Mouse (Mus musculus) thymus, postnatal 36 days (tissue): Measurements from ENCODE around the gene D10Jhu81e.

Source experiments
- DNase-seq, 2 experiments: peaks; one replicate each; pipeline ENCODE4 v3.0.0; 2022; ENCODE audit warnings: mixed read lengths in 2 of 2

The D10Jhu81e gene

GRCm38 (mm10) chr10:78162646-78163045 lies 6.9 kb downstream of the D10Jhu81e start:
- DNase-seq = no peak

GRCm38 (mm10) chr10:78161096-78161495 lies 8.5 kb downstream of the D10Jhu81e start:
- no peak for DNase-seq

GRCm38 (mm10) chr10:78160369-78161095 lies 9.1 kb downstream of the D10Jhu81e start:
- DNase-seq = peak; percentile 74 to 78

DNA sequence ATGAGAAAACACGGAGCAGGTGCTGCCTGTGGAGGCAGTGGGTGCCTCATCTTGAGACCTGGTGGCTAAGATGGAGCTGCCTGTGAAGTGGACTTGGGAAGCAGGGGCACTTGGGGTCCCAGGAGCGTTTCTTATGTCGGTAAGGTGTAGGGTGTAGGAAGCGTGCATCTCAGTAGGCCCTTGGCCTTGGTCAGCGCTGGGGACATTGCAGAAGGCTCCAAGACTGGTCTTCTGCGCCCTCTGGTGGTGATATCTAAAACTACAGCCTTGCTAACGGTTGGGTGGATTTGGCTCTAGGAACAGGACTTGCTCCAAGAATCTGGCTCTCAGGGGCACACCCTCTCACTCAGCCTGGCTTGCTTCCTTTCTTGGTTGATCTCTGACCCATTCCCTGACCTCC lies 9.7 kb downstream of the D10Jhu81e start:
- DNase-seq = peak; percentile 76 to 80

DNA sequence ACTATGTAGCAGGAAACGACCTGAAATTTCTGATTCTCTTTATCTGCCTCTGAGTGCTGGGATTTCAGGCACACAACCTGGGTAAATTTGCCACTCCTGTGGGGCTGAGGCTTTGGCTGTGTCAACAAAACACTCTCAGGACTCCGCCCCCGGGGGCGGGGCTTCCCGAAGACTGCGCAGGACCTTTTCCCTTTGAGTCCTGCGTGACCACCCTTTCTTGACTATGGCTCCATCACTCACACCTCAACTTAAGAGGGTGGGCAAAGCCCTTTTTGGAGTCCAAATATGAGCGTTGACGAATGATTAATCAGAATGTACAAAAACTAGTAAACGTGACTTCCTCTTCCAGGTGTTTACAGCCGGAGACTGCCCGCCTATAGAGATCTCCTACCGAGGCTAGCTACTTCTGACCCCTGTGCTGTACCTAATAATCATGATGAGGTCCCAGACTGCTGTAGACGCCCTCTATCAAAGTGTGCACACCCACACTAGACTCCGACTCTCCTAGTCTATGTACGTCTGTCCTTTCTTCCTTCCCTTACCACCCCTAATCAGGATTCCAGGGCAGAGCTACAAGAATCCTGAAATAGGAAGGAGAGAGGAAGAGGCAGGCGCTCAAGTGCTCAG lies 10.2 kb downstream of the D10Jhu81e start:
- peak; percentile 76 to 77 for DNase-seq

DNA sequence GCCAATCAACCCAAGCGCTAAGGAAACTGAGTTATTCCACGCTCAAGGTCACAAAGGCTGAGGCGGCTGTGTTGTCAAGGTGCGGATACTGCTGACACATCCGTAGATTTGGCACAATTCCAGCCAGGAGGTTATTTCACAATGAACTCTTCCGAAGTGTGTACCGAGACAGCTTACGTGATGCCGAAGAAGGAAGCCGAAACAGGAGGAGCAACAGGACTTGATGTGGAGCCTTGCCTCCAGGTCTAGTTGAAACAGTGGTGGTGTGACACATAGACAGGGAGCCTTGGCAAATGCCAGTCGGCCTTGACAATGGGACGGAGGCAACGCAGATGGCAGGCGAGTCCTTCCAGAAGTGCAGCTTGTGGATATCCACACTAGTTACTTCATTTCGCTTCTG lies 11.5 kb downstream of the D10Jhu81e start:
- no peak for DNase-seq

DNA sequence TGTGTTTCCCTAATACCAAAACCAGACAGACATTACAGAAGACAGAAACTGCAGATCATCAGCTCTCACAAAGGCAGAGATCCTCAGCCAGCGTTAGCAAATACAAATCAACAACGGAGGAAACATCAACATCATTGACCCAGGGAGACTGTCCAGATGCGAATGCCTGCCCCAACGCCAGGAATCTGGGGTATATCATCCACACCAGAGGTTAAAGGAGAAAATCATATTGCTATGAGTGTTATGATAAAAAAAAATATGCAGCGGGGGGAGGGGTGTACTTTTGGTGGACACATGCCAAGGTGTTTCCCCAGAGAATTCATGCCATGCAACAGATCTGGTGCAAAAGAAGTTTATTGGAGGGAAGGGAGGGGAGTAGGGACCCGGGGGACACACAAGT lies 12.7 kb downstream of the D10Jhu81e start:
- no peak for DNase-seq

- no peak for DNase-seq
Measured at GRCm38 (mm10) chr10:78148834-78149766, 20.5 kb downstream of the D10Jhu81e start.

DNA sequence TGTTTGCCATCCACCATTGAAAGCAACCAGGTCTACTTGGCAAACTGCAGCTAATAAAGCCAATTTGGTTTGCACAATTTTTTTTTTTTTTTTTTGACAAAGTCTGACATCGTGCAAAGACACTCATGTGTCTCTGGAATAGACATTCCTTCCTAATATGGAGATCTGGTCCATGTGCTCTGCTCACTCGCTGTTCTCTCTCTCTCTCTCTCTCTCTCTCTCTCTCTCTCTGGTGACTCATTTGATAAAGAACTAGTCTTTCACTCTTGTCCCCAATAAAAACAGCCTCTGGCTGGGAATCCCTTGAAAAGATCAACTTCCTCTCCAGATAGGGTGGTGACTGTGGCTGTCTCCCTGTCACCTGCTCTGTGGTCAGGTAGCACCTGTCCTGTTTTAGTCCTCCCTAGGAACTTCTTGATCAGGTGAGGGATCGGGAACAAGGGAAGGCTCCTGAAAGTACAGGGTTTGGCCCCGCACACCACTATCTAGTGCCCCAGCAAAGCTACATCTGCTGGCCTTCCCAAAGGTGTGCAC lies 21.6 kb downstream of the D10Jhu81e start:
- DNase-seq = no peak

DNA sequence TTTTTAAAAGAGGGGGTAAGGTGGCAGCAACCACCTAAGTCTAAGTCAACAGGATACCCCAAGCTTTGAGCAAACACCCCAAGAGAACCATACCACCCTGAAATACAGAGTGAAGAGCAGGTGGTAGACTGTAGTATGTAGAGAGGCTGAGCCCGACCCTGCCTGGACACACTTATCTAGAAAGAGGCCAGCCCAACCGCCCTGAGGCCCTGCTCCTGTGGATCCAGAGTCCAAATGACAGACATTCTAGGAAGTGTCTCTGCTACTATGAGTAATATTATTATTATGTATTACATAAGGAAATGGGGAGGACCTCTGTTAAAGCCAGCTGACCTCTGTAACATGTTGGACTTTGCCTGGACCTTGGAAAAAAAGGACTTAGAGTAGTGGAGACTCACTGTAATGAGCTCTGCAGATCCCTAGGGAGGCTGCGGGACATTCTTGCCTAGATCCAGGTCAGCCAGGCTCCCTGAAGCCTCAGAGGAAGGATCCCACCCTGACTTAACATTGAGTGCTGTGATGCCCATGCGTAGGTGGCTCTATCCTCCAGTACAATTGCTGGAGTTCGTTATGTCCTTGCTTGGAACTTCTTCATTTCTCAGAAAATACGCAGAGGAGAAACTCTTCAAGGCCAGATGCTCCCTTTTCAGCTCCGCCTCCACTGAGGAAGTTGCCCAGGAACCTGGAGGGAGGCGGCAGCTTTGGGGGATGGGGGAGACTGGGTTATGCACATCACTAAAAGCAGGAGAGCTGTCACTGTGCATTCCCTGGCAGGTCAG lies 25.7 kb downstream of the D10Jhu81e start:
- no peak for DNase-seq

DNA sequence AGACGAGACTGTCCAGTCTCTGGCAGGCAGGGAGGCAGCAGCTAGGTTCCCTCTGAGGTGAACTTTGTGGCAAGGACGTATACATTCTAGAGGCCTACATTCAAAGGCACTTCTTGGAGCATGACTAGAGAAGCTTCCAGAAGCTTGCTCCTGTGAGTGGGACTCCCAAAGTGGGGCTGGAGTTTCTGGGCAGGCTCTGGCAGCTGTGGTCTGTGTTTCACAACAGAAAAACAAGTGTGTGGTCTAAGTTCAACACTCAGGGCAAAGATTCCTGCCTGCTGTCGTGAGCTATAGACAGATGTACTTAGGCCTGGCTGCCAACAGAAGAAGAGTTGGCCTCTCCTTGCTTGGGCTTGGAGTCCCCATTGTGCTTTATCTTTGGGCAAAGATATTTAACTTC lies 28.7 kb downstream of the D10Jhu81e start:
- DNase-seq = no peak

DNA sequence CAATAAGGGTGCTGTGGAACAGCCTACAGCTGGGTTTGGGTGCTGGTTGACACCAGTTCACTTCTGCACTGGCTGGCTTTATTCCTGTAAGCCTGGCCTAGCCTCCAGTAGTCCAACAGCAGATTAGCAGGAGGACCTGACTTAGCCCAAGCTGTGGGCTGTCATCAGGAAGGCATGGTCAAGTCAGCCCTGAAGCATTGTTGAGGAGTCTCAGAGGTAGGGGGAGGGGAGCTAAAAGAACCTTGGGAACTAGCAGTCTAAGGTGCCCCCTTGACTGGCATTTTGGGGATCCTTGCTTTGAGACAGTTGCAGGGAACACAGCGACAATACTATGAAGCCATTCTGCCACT lies 29.4 kb downstream of the D10Jhu81e start:
- no peak for DNase-seq

DNA sequence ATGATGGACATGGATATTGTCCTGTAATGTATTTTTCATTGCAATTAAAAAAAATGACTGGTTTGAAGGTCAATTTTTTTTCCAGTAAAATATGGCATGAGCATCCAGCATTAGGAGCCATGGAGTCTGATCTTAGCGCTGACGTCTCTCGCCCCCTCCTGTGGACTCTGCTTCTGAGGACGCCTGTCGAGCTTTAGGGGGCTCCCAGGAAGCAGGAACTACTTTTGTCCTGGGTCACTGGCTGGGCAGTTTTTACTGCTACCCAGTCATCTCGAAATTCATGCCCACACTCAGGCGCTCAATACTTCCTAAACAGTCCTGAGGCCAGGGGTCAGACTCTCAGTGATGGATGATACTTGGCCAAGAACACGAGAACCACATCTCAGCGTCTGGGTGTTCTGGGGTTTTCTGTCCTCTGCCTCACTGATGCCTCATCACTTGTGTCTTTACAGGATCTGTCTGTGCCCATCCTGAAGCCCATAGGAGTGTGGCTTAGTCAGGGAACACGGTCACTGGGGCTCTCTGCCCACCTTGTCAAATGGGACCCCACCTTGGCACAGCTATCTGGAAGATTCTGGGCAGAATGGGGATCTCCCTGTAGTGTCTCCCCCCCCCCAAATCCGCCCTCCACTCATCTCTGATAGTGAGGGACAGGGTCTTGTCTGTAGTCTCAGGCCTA lies 29.9 kb downstream of the D10Jhu81e start:
- no peak for DNase-seq

DNA sequence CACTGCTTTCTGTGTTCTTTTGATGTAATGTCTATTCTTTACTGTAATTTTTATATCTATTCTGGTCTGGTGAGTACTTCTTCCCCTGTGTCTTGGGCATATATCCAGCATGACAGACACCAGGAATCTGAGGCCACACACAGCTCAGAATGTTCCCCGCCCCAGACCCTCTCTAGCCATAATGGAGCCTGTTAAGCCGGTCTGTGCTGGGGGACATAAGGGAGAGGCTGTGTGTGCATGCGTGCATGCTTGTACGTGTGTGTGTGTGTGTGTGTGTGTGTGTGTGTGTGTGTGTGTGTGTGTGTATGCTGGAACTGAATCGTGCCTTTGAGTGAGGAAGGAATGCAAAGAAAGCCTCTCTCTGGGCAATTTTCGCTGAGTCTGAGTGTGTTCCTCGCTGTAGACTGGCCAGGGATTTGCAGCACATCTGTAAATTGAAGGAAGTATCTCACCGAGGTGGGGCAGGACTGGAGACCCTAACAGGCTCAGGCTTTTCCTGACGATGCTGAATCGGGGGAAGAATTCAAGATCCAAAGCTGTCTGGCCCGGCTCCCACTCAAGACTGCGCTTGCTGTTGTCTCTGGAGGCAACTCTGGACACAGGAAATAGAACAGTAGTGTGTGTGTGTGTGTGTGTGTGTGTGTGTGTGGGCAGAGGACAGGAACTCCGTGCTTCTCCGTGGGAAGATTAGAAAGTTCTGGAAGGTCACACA lies 30.6 kb downstream of the D10Jhu81e start:
- no peak for DNase-seq

GRCm38 (mm10) chr10:78137191-78137590 lies 32.4 kb downstream of the D10Jhu81e start:
- DNase-seq = no peak

GRCm38 (mm10) chr10:78135947-78136346 lies 33.6 kb downstream of the D10Jhu81e start:
- no peak for DNase-seq

- DNase-seq = peak in 1 of 2 experiments; percentile 33
Measured at GRCm38 (mm10) chr10:78134975-78135798, 34.4 kb downstream of the D10Jhu81e start.

GRCm38 (mm10) chr10:78134400-78134799 lies 35.2 kb downstream of the D10Jhu81e start:
- DNase-seq = peak in 1 of 2 experiments; percentile 28

DNA sequence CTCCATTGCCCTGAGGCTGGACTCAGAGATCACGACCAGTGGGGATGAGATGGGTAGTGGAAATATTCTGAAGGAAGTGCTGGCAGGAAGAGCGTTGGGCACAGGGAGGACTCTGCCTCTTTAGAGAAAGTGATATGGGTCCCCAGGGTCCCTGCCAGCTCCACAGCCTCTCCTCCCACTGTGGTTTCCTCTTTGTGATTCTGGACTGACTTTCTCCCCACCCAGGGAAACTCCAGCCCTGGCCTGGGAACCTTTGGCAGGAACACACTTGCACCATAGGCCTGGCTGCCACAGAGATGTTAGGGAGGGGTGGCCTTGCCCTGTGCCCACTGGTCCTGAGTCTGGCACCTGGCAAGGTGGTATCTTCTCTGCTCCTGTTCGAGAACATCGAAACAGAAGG lies 39.6 kb downstream of the D10Jhu81e start:
- no peak for DNase-seq

DNA sequence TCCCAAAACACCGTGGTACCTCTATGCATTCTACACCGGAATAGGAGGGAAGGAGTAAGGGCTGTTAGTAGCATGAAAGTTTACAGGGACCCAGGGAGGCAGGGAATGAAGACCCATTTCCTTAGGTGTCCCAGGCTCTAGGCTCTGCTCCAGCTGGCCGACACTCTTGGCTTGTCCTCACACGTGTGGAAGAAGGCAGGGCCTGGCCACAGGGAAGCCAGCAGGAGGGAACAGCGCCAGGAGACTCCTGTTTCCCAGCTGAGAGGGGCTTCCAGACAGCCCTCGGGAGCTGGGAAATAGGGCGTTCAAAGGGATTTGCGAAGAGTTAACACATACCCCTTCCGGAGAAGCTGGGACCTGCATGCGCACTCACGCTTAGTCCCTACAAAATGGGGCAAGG lies 40.2 kb downstream of the D10Jhu81e start:
- DNase-seq = no peak
